Mouse (Mus musculus): ENCODE results near the gene Oxsr1.

Oxsr1 gene

DNA sequence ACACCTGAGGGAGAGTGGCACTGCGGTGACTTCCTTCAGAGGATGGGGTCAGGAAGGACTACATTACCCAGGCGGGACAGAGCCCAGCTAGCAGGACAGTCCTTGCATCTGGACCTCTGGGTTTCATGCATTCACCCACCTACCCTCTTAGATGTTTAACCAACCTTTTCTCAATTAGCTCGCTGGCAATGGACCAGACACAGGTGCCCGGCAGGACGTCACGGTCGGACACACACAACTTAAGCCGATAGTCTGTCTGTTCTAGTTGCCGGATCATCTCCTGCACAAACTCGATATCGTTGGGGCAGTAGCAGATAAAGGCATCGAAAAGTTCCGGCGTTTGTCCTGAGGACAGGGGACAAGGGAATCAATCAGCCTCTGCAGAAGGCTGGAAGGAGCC is 15.6 kb upstream of the Oxsr1 start:
- DNase-seq: no peak

- no peak for DNase-seq
Observed at GRCm38 (mm10) chr9:119335571-119335970, 13.3 kb upstream of the Oxsr1 start.

GRCm38 (mm10) chr9:119334834-119335233 is 12.6 kb upstream of the Oxsr1 start:
- DNase-seq: no peak

DNA sequence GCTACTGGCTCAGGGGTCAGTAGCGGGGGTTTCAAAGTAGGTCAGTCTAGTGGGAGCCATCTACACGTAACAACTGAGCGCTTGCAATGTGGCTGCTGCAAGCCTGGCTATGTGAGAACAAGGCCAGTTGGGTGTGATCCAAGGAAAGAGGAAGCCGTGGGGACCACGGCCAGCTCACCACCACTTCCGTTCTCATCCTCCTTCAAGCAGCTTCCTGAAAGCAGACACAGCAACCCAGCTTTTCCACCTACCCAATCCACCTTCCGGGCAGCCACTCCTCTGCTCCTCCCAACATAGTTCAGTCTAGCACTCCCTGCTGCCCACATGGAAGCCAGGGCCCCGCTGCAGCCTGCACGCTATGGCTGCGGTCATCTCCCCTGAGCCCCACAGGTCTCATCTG is 12.1 kb upstream of the Oxsr1 start:
- DNase-seq: peak; percentile 84

- DNase-seq: peak; percentile 69
Observed at GRCm38 (mm10) chr9:119330186-119330963, 8.1 kb upstream of the Oxsr1 start.

DNA sequence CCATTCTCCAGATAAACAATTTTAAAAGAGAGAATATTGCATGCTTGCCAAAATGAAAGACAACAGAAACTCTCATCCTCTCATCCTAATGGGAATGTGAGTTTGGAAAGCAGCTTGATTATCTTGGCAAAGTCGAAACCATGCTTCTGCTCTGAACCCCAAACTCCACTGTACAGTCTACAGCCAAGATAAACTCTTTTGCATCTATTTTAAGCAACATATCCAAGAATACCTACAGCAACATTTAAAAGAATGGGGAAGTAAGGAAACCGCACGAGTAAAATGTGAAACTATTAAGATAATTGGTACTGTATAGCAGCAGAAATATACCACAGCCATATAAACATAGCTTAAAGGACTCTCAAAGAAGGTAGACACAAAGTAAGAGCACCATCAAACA is 6.3 kb upstream of the Oxsr1 start:
- DNase-seq: no peak

- DNase-seq: no peak
Observed at GRCm38 (mm10) chr9:119324130-119324529, 1.9 kb upstream of the Oxsr1 start.

- peak; percentile 37 for DNase-seq
Observed at GRCm38 (mm10) chr9:119323260-119323645, 1.0 kb upstream of the Oxsr1 start.

DNA sequence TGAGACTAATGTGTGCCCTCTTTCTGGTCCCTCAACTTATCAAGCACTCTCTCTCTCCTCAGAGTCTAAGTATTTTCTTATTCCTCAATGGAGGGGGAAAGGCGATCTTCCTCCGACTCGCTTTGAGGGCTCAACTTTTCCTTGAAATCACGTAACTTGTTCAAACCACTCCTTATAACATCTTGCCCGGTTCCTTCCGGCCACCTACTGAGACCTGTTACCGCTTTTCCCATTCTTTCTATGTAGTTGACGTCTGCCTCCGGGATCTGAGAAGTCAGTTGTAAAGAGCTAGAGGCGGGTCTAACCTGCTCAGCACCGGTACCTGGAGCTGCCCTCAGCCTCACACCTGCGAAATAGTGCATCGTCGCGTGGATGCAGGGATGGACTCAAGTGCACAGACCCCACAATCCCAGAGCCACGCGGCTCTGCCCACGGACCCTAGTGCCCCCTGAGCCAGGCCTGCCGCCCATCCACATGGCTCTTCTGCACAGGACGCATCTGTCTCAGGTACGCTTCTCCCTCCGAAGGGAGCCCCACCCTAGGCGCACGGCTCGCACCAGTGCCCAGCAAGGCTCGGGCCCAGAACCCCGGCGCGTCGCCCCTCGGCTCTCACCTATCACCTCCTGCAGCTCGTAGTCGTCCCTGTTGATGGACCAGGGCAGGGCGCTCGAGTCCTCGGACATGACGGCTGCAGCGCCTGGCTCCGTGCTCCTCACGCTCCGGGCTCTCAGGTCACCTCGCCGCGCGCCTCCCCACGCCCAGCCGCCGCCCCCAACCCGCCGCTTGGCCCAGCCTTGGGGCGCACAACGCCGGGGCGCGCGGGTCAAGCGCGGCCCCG is 616 bp downstream of the Oxsr1 start:
- DNase-seq: no peak

DNA sequence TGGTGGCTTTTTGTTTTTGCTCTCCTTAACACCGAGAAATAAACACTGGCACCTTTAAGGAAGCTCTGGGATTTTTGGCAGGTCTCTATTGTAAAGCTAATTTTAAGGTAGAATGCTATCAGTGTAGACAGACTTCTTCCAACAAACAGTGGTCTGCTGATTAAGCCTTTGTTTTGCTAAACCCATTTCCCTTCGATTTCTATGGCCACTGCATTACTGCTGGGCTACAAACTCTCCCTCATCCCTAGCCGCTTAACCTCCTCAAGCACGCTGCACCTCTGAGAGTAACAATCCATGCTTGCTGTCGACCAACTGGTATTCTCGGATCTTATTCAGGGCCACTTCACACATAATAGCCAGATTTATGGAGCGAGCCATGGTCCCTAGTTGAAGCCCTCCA is 1.3 kb downstream of the Oxsr1 start:
- DNase-seq: no peak

DNA sequence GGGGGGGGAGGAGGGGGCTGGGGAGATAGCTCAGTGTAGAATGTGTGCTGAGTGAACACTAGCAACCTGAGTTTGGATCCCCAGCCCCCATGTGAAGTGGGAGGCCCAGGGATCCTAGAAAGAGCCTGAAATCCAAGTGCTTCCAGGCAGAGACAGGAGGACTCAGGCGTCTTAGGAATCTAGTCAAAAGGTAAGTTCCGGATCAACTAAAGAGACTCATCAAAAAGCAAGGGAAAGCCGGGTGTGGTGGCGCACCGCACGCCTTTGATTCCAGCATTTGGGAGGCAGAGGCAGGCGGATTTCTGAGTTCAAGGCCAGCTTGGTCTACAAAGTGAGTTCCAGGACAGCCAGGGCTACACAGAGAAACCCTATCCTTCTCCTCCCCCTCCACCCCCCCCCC is 1.8 kb downstream of the Oxsr1 start:
- no peak for DNase-seq

DNA sequence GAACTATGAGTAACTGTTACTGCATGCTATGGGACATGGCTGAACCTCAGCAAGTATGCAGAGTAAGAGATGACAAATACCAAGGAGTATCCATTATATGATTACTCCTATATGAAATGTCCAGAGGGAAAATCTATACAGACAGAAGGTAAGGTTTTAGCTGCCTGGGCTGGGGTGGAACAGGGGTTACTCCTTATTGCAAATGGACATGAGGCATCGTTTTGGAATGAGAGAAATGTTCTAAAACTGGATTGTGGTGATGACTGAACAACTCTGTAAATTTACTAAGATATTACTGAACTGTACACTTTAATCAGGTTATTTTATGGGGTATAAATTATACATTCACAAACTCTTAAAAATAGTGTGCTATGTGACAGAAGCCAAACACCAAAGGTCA is 3.3 kb downstream of the Oxsr1 start:
- no peak for DNase-seq

DNA sequence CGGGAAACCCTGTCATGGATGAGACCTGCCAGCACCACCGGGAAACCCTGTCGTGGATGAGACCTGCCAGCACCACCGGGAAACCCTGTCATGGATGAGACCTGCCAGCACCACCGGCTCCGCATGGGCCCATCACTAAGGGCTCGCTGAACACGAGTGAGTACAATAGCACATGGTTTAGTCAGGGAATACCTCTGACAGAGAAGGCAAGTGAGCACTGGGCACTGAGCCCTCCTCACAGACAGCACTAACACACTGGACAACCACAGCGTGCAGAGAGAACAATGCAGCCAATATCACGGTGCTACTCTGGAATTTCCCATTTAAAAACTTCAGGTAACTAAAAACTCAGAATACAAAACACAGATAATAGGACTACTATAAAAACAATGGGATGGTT is 9.1 kb downstream of the Oxsr1 start:
- DNase-seq: no peak

- DNase-seq: no peak
Observed at GRCm38 (mm10) chr9:119309067-119309466, 13.2 kb downstream of the Oxsr1 start.

GRCm38 (mm10) chr9:119305863-119306262 is 16.4 kb downstream of the Oxsr1 start:
- DNase-seq: no peak

DNA sequence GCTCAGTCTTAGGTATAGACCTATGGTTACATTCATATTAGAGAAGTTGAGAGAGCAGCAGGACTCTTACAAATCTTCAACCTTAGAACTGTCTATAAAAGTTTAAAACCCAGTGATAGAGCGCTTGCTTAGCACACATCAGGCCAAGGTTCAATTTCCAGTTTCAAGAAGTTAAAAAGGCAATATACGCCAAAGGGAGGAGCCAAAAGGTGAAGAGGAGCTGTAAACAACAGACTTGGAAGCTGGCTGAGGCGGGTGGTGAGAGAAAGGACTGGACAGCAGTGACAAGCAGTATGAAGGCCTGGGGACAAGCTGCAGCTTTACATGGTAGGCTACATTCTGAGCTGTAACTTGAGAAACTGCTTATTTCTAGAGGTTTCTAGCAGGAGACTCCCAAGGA is 23.7 kb downstream of the Oxsr1 start:
- DNase-seq: no peak

- DNase-seq: no peak
Observed at GRCm38 (mm10) chr9:119297696-119298095, 24.5 kb downstream of the Oxsr1 start.

DNA sequence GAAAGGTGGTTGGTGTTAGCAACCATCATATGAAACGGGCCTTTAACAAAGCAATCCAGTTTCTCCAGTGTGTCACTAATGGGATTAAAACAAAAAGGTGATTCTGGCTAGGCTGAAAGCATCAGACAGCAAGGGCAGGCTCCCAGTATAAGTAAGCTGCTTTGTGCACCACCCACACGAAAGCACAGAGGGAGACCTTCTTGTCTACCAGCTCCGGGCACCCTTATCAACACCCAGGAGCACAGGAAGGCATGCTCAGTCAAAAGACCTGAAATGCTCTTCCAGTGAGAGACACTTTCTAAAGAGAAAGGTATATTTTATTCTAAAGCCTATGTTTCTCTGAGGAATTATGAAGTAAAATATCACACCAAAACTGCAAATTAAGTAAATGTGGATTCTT is 31.4 kb downstream of the Oxsr1 start:
- DNase-seq: no peak

GRCm38 (mm10) chr9:119280894-119281682 is 41.1 kb downstream of the Oxsr1 start:
- DNase-seq: no peak

GRCm38 (mm10) chr9:119278031-119278430 is 44.2 kb downstream of the Oxsr1 start:
- DNase-seq: no peak

DNA sequence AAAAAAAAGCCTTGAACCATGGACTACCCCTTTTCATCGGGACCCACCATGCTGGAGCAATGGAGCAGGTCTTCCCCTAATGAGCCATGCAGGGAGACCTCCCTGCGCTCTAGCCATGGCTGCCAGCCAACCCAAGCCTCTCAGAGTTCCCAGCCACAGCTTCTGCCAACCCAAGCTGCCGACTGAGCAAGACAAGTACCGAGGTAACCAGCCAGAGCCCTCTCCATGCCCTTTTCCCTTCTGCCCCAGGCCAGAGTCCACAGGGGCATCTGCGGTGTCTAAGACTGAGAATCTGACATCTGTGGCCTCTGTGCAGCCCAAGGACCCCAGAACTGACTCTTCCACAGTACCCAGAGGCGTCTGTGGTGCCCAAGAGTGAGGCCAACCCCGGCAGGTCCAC is 45.9 kb downstream of the Oxsr1 start:
- DNase-seq: no peak

DNA sequence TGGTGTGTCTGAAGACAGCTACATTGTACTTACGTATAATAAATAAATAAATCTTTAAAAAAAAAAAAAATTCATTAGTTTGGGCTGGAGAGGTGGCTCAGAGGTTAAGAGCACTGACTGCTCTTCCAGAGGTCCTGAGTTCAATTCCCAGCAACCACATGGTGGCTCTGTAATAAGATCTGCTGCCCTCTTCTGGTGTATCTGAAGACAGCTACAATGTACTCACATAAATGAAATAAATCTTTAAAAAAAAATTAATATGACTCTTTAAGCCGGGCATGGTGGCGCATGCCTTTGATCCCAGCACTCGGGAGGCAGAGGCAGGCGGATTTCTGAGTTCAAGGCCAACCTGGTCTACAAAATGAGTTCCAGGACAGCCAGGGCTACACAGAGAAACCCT is 47.4 kb downstream of the Oxsr1 start:
- DNase-seq: peak; percentile 16

DNA sequence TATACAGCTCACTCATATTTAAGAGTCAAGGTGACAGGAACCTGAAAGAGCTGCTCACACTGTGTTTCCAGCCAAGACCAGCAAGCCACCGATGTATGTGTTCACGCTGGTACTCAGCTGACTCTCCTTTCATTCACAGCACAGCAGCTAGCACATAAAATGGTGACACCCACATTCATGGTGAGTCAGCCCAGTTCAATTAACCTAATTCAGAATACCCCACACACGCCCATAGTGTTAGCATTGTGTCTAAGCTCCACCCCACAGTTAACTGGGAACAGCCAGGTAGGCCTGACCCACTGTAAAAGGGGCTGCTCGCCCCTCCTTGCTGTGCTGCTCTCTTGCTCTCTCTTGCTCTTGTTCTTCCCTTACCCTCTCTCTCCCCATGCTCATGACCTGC is 50.7 kb downstream of the Oxsr1 start:
- DNase-seq: no peak
